Mouse (Mus musculus): ENCODE measurements around the gene Zfp697.
"Not testable (repeated sequence)": the region's sequence is repeated elsewhere in the genome, so short reads cannot be mapped to it uniquely, and the experiment has no call there.

The Zfp697 gene

GRCm38 (mm10) chr3:98418991-98419785 is 36.9 kb downstream of the Zfp697 start:
- no peak for DNase-seq (ENCODE audit: extremely low spot score)

- no peak for DNase-seq (ENCODE audit: extremely low spot score)
Observed at GRCm38 (mm10) chr3:98419786-98420070, 37.5 kb downstream of the Zfp697 start.

DNA sequence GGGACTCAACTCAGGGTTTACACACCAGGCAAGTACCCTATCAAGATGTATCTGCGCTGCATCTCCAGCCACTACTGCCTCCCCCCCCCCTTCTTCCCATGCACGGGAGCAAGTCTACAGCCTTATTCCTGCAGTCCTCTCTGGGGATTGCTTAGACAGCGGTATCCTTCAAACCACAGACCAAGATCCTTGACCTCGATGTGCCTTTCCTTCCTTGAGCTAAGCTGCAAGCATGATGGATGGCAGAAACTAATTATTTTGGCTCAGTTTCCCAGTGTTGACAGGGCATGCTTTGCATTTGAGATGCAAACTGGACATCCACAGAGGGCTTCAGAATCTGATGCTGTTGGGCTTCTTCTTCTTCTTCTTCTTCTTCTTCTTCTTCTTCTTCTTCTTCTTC is 40.7 kb downstream of the Zfp697 start:
- no peak for DNase-seq (ENCODE audit: extremely low spot score)

GRCm38 (mm10) chr3:98426749-98427148 is 44.5 kb downstream of the Zfp697 start:
- DNase-seq (ENCODE audit: extremely low spot score) = no peak

- DNase-seq (ENCODE audit: extremely low spot score) = no peak
Observed at GRCm38 (mm10) chr3:98427260-98427599, 45.0 kb downstream of the Zfp697 start.

GRCm38 (mm10) chr3:98427600-98428448 is 45.6 kb downstream of the Zfp697 start:
- peak; percentile 89 for DNase-seq (ENCODE audit: extremely low spot score)

- no peak for DNase-seq (ENCODE audit: extremely low spot score)
Observed at GRCm38 (mm10) chr3:98428449-98428775, 46.2 kb downstream of the Zfp697 start.

GRCm38 (mm10) chr3:98428928-98429525 is 46.8 kb downstream of the Zfp697 start:
- DNase-seq (ENCODE audit: extremely low spot score) = no peak

- DNase-seq (ENCODE audit: extremely low spot score) = peak; percentile 17
Observed at GRCm38 (mm10) chr3:98434088-98434816, 52.0 kb downstream of the Zfp697 start.

DNA sequence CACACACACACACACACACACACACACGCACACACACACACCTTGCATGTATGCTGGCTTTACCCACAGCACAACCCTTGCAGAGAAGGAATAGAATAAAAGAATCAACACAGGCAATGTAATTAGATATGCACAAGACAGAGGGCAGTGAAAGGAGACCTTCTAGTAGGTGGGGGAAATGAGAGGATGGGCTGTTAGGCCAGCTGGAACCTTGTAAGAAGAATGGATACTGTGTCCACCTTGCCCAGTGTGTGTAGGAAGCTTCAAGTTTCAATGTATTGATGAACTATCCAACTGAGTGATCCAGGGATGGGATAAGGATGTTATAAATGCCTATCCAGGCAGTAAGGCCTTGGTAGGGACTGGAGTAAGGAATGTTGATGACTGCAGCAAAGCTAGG is 52.8 kb downstream of the Zfp697 start:
- no peak for DNase-seq (ENCODE audit: extremely low spot score)

DNA sequence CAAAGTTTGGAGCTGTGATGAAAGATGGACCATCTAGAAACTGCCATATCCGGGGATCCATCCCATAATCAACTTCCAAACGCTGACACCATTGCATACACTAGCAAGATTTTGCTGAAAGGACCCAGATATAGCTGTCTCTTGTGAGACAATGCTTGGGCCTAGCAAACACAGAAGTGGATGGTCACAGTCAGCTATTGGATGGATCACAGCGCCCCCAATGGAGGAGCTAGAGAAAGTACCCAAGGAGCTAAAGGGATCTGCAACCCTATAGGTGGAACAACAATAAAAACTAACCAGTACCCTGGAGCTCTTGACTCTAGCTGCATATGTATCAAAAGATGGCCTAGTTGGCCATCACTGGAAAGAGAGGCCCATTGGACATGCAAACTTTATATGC is 60.0 kb downstream of the Zfp697 start:
- not testable (repeated sequence) for DNase-seq (ENCODE audit: extremely low spot score)

DNA sequence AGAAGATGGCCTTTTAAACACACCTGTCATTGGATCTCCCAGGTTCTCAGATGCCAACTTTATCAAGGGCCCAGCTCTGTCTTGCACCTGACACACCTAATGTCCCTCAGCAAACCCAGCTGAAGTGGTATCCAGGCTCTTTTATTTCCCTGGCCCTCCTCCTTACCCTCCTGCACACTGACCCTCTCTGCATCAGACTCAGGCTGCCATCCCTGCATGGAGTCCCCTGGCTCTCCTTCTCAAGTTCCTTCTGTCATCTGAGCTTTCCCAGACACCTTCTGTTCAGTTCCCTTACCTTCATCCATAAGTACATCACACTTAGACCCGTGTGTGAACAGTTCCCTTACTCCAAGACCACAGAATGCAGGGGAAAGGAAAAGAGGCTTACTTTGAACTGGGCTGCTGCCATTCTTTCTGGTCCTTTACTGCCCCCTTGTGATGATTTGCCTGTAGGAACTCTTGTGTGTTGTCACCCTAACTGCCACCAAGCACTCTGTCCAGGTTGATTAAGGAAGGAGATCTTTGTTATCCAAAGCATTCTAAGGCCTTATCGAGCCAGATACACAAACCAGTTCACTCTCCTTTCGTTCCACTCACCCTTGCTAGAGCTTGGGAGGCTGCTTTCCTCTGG is 61.0 kb downstream of the Zfp697 start:
- peak; percentile 25 for DNase-seq (ENCODE audit: extremely low spot score)

DNA sequence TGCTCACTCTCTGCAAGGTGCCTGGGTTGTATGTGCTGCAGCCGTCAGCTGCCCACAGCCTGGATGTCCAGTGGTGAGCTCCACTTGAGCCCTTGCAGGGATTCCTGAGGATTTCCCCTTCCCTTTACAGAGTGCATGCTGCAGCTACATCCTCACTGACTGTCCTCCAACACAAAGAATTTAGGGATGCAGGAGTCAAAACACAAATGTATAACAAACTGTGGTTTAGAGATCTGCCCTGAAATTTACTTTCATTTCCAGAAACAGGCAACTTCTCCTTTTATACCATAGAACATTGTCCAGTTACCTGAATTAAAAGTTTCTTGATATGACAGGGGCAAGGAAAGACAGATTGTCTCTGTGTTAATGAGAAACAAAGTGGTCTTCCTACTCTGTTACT is 61.7 kb downstream of the Zfp697 start:
- DNase-seq (ENCODE audit: extremely low spot score) = not testable (repeated sequence)

- not testable (repeated sequence) for DNase-seq (ENCODE audit: extremely low spot score)
Observed at GRCm38 (mm10) chr3:98453786-98454185, 71.5 kb downstream of the Zfp697 start.

DNA sequence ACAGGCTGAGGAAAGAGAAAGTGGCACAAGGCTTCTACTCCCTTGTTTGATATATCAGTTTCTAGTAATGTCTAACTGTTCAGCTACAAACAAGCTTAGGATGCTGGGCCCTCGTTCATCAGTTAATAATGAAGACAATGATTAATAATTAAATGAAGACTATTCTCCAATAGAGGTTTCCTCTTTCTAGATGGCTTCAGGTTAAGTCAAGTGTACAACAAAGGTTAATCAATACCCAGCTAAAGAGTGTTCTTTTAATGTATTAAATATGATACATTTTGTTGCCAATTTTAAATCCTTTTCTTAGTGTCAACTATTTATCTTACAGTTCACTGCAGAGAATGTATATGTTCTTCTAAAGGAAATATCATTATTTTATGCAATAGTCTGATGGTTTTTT is 74.8 kb downstream of the Zfp697 start, which contains the start of gene Gm4450:
TSS of gene Gm4450 (minus strand) at position 101 of the 400 bp plus-strand sequence.
- not testable (repeated sequence) for DNase-seq (ENCODE audit: extremely low spot score)

GRCm38 (mm10) chr3:98469323-98469722 is 87.1 kb downstream of the Zfp697 start:
- not testable (repeated sequence) for DNase-seq (ENCODE audit: extremely low spot score)

DNA sequence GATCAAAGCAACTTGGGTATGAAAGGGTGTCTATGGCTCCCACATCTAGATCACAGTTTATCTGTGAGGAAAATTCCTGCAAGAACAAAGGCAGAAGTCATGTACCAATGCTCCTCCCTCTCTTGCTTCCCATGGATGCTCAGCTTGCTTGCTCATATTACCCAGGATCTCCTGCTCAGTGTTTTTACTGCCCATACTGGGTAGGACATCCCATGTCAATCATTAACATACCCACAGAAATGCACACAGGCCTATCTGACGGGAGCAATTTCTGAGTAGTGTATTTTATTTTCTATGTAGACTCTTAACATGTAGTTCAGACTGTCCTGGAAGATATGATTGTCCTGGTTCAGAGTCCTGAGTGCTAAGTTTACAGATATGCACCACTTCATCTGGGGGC is 88.8 kb downstream of the Zfp697 start:
- not testable (repeated sequence) for DNase-seq (ENCODE audit: extremely low spot score)

- DNase-seq (ENCODE audit: extremely low spot score) = not testable (repeated sequence)
Observed at GRCm38 (mm10) chr3:98471499-98471898, 89.2 kb downstream of the Zfp697 start.

DNA sequence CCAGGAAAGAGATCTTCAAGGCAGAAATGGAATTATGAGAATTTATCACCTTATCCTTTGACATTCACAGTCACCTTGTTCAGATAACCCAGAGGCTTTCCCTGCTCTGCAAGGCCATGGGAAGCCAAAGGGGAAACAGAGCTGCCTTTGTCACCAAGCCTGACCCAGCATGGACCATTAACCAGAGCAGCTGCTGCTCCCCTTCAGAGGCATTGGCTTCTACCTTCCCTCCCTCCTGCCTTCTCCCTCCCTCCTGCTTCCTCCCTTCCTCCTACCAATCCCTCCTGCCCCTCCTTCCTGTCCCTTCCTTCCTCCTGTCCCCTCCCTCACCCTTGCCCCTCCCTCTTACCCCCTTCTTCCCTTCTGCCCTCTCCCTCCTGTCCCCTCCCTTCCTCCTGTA is 111.9 kb downstream of the Zfp697 start:
- not testable (repeated sequence) for DNase-seq (ENCODE audit: extremely low spot score)

DNA sequence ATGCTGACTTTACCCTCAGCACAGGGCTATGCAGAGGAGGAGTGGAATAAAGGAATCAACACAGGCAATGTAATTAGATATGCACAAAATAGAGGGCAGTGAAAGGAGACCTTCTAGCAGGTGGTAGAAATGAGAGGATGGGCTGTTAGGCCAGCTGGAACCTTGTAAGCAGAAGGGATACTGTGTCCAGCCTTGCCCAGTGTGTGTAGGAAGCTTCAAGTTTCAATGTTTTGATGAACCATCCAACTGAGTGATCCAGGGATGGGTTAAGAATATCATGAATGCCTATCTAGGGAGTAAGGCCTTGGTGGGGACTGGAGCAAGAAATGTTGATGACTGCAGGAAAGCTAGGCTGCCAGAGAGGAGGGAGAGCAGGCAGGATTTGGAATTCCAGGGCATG is 112.8 kb downstream of the Zfp697 start:
- not testable (repeated sequence) for DNase-seq (ENCODE audit: extremely low spot score)

GRCm38 (mm10) chr3:98496762-98497161 is 114.5 kb downstream of the Zfp697 start:
- DNase-seq (ENCODE audit: extremely low spot score) = not testable (repeated sequence)

- DNase-seq (ENCODE audit: extremely low spot score) = not testable (repeated sequence)
Observed at GRCm38 (mm10) chr3:98497401-98497800, 115.1 kb downstream of the Zfp697 start.
